Mouse (Mus musculus) stomach, postnatal 0 days (tissue): Measurements from ENCODE around the gene Gm11562.

Experiments
- CTCF ChIP-seq: IDR thresholded peaks from 2 replicates; pipeline ENCODE4 v1.5.1; 2016; ENCODE audit warnings: antibody characterized with exemption, low read depth, mild to moderate bottlenecking, moderate library complexity
- EP300 ChIP-seq: optimal IDR thresholded peaks from 2 replicates; pipeline ENCODE3; 2016; ENCODE audit warnings: antibody characterized with exemption

GRCm38 (mm10) chr11:99573164-99573563 lies 47.1 kb downstream of the Gm11562 start:
- no peak for TF ChIP-seq CTCF
- no peak for TF ChIP-seq EP300
